Mouse (Mus musculus): Measurements from ENCODE around the gene Fcho1.

DNA sequence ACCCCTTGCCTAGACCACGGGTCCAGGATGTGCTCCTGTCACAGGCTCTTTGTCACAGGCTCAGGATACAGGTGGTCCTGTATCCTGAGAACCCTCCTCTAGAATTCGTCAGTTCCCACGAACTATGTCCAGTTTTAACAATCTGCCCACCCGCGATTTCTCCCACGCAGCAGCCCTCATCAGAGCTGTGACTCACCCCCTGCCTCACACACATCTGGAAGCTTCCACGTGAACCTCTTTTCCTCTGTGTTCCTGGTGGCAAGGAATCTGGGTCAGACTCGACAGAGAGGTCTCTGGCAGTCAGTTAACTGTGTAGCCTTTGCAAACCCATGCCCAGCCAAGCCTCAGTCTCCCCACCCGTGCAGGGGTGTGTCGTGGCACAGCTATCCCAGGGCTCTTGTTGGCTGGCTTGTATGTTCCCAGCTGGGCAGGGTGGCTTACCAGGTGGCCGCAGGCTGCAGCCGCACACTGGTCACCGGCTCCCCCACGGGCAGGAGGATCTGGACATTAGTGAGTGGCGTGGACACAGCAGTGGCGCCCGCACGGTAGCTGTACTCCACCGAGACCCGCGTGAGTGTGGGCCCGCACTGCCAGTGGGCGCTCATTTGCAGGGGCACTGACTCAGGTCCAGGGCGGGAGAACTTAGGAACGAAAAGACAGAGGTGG lies 16.2 kb downstream of the Fcho1 start:
- TF ChIP-seq GATA1 (IDR thresholded peaks at IDR 0.05; ENCODE audit: borderline replicate concordance, low read length) (no peak), CTCF (IDR thresholded peaks at IDR 0.05; ENCODE audit: low read depth, low read length) (no peak), GATA2 (IDR thresholded peaks at IDR 0.05; ENCODE audit: borderline replicate concordance, low read depth, low read length) (no peak)

All from G1E (cell line).